Mouse (Mus musculus): ENCODE measurements around the gene Aldh4a1. TPM values are rescaled to one million over a fixed set of nuclear protein-coding genes. Genes with fewer than 3 reads are reported as not detected.
A peak's percentile ranks its signal among the peaks of the same experiment; 100 is the strongest.

Aldh4a1 gene
- 1.7 and 1.8 TPM in 2 replicates for total RNA-seq (2015; ENCODE audit: low replicate concordance)
- total RNA-seq (2017; ENCODE audit: low replicate concordance) = 0.30 and 4.7 TPM in 2 replicates

- ATAC-seq (replicated peaks; ENCODE audit: low FRiP score, poor library complexity, severe bottlenecking) = peak; percentile 99
Measured at GRCm38 (mm10) chr4:139622373-139623282, at the start of gene Aldh4a1. Gene Aldh4a1 (plus strand): TSS chr4:139622866.

- no peak for ATAC-seq (replicated peaks; ENCODE audit: low FRiP score, poor library complexity, severe bottlenecking)
Measured at GRCm38 (mm10) chr4:139572928-139573512, 49.6 kb upstream of the Aldh4a1 start.

DNA sequence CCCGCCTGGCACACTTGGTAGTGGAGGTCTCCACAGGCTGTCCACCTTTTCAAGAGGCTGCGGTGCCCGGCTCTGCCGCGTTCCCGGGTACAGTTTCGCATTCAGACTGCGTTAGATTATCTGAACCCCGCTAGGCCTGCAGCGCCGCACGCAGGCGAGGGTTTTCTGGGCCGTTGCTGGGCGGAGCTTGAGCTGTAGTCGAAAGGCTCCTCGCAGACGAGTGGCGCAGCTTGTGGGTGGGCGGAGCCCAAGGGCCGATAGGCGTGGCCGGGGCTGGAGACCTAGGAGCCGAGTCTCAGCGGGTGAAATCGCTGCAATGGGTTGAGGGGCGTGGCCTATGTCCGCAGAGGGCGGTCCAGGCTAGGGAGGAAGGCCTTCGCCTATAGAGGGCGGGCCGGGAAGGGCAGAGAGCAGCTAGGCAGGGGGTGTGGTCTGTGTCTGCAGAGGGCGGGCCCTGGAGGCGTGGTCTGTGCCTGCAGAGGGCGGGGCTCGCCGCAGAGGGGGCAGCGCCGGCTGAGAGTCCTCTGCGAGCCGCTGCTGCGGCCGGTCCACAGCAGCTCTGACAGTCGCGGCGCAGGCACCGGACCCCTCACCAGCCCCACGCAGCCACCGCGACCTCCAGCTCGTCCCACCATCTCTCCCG, 48.4 kb upstream of the Aldh4a1 start:
- ATAC-seq (replicated peaks; ENCODE audit: low FRiP score, poor library complexity, severe bottlenecking) = peak; percentile 93

DNA sequence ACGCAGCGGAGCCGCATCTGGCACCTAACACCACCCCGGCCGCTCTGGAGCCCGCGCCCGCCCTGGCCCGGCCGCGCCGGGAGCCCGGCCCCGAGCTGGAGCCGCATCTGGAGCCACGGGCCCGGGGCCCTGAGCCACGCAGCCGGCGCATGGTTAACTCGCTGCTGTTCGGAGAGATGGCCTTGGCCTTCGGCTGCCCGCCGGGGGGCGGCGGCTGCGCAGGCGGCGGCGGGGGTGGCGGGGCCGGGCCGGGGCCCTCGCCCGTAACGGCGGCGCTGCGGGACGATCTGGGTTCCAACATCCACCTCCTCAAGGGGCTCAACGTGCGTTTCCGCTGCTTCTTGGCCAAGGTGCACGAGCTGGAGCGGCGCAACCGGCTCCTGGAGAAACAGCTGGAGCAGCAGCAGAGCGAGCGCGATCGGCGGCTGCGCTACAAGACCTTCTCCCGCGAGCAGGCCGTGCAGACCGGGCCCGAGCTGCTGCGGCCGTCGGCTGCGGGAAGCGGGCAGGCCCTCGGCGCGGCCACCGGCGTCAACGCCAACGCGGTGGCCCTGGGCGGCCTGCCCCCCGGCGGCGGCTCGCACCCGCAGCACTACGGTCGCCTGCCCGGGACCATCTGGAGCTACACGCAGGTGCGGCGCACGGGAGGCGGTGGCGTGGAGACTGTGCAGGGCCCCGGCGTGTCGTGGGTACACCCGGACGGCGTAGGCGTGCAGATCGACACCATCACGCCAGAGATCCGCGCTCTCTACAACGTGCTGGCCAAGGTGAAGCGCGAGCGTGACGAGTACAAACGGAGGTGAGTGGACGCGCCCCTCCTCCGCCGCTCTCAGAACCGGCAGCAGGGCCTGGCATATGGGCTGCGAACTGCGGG, 47.6 kb upstream of the Aldh4a1 start:
- no peak for ATAC-seq (replicated peaks; ENCODE audit: low FRiP score, poor library complexity, severe bottlenecking)

DNA sequence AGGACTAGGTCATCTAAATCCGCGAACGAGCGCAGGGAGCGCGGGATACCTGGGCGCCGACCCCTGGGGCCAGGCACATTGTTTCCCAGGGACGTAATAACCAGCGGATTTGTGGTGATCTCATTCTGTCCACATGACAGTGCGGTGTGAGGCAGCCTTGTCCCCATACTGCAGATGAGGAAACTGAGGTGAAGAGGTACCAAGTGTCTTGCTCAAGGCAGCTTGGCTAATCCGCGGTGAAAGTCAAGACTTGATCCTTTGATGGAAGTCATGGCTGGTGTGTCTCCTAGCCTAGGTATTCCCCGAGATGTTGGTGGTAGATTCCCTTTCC, 47.0 kb upstream of the Aldh4a1 start:
- no peak for ATAC-seq (replicated peaks; ENCODE audit: low FRiP score, poor library complexity, severe bottlenecking)

- no peak for ATAC-seq (replicated peaks; ENCODE audit: low FRiP score, poor library complexity, severe bottlenecking)
Measured at GRCm38 (mm10) chr4:139576251-139576880, 46.3 kb upstream of the Aldh4a1 start.

DNA sequence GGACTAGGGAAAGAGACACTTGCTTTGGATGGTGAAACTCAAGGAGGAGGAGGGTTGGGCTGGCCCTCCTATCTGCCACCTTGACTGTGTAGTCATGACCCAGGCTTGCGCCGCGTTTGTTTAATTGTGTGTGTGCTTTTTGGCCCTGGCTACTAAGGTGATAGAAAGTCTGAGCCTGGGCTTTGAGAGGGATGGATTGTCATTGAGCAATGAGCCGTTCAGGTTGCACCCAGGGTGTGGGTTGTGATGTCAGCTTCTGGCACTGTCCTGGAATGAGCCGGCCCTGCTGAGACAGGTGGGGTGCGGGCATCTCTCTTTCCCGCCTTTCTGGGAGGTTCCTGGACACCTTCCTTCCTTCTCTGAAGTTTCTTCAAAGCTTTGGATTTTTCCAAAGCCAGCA, 45.7 kb upstream of the Aldh4a1 start:
- ATAC-seq (replicated peaks; ENCODE audit: low FRiP score, poor library complexity, severe bottlenecking) = no peak

- ATAC-seq (replicated peaks; ENCODE audit: low FRiP score, poor library complexity, severe bottlenecking) = no peak
Measured at GRCm38 (mm10) chr4:139578389-139578788, 44.3 kb upstream of the Aldh4a1 start.

GRCm38 (mm10) chr4:139579003-139579402, 43.7 kb upstream of the Aldh4a1 start:
- ATAC-seq (replicated peaks; ENCODE audit: low FRiP score, poor library complexity, severe bottlenecking) = no peak

DNA sequence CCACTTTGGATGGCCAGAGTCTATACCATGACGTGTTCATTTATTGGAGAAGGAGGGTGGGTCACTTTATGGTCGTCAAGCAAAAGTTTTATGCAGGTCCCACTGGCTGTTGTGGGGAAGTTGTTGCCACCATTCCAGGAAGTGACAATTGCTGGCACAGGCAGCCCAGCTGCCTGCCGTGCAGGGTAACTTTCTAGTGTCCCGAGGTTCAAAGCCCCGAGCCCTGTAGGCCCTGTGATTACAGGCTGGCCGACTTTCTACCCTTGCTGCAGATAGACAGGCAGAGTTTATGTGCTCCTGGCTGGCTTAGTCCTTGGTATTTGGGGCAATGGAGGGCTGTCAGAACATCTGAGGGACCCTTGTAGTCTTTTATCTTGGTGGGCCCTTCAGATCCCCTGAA, 43.2 kb upstream of the Aldh4a1 start:
- no peak for ATAC-seq (replicated peaks; ENCODE audit: low FRiP score, poor library complexity, severe bottlenecking)

DNA sequence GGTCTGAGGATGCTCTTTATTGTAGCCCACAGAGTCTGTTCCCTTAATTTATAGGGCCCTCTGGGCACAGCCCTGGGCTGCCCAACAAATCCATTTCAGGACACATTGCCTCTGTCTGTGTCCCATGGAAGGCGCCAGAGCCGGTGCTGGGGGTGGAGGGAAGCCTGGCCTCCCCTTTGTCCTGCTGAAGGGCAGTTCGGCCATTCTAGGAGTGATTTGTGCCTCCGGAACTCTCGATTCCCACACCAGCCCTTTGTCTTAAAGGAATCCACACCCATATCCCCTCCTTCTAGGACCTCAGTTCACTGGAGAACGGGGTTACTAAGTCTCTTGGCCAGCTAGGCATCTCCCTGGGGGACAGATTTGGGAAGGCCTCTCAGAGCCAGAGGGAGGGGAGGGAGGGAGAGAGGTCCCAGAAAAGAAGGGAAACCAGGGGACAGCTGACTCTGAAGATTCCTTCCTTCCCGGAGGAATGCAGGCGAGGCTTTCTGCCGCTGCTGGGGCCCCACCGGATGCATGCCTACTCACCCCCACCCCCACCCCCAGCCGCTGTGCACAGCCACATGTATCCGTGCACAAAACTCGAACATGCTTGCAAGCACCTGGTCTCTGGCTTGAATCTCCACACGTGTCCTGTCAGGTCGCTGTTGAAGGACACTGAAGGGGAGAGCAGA, 41.9 kb upstream of the Aldh4a1 start:
- no peak for ATAC-seq (replicated peaks; ENCODE audit: low FRiP score, poor library complexity, severe bottlenecking)

DNA sequence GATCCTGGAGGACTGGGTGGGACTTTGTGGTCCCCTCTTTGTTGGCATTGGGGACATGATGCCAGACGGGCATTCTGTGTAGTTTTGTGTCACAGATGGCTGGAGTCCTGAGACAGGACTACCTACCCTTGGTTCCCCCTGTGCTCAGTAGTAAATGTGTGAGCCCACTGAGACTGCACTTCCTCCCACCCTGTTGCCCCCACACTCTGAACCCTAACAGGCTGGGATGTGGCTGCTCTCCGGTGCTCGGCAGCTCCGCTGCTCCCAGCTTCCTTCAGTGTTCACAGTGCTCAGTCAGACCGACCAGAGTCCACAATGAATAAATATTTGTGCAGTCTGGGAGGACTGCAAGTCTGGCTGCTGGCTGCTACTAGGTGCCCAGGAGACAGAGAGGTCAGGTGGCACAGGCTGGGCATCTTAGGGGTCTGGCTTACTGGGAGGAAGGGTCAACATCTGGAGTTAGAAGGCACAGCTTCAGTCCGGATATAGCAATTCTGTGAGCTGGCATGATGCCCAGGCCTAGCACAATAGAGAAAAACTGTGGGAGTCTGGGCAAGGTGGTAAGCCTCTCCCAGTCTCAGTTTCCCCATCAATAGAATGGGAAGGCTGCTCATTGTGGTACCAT, 41.1 kb upstream of the Aldh4a1 start:
- no peak for ATAC-seq (replicated peaks; ENCODE audit: low FRiP score, poor library complexity, severe bottlenecking)

GRCm38 (mm10) chr4:139582346-139582745, 40.3 kb upstream of the Aldh4a1 start:
- ATAC-seq (replicated peaks; ENCODE audit: low FRiP score, poor library complexity, severe bottlenecking) = no peak

GRCm38 (mm10) chr4:139582903-139583302, 39.8 kb upstream of the Aldh4a1 start:
- no peak for ATAC-seq (replicated peaks; ENCODE audit: low FRiP score, poor library complexity, severe bottlenecking)

DNA sequence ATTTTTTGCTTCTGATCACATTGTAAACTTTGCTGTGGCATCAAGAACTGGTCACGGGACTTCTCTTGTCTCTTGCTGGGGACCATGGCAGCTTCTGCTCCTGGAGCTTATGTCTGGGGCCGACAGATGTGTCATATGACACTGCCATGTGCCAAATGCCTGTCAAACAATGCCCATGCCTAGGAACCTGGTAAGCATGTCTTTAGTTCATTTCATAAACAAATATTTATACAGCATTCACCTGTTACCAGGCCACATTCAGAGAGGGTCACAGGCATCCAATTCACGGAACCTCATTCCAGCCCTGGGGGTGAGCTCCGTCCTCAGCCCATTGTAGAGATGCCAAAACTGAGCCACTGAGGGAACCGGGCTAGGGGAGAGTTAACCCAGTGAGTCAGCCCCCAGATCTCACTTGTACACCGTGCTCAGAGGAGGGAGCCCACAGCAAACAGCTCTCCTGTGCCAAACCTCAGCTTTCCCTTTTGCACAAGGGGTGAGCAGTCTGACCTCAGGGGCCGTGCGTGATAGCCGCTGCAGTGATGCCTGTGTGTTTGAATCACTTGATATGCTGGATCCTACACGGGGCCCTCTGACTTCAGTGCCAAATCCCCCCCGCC, 38.9 kb upstream of the Aldh4a1 start:
- ATAC-seq (replicated peaks; ENCODE audit: low FRiP score, poor library complexity, severe bottlenecking) = no peak

GRCm38 (mm10) chr4:139584704-139585103, 38.0 kb upstream of the Aldh4a1 start:
- ATAC-seq (replicated peaks; ENCODE audit: low FRiP score, poor library complexity, severe bottlenecking) = no peak

DNA sequence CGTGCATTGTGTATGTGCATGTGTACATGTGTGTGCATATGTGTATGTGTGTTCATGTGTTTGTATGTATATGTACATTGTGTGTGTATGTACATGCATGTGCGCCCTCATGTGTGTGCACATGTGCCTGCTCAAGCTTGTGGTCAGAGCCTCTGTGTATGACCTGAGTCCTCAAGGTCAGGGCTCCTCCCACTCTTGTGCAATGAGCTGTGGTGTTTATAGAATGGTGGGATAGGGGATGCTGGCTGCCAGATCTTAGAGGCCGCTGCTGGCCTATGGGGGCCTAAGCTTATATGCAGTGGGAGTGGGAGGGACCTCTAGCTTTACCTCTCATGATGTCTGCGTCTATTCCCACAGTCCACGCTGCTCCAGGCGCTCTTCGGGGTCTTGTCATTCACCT, 37.0 kb upstream of the Aldh4a1 start:
- no peak for ATAC-seq (replicated peaks; ENCODE audit: low FRiP score, poor library complexity, severe bottlenecking)

DNA sequence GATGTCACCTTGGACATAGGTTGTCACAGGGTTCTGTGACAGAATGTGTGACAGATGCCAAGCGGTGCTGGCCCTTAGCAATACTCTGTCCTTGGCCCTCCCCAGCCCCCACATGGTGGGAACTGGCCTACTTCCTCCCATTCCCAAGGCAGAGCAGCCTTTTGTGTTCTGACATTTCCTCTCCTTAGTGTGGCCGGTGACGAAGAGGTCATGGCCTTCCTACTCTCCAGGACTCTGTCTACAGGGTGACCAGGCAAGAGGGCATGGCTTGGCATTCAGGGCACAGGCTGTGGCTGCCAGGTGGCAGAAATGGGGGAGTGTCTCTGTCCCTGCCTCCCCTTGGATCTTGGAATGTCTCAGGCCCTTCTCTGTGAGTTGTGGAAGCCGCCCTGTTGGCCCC, 35.3 kb upstream of the Aldh4a1 start:
- ATAC-seq (replicated peaks; ENCODE audit: low FRiP score, poor library complexity, severe bottlenecking) = no peak

All from erythroid progenitor cell, adult 5-6 weeks (primary cell).